In the genomic region with DNA sequence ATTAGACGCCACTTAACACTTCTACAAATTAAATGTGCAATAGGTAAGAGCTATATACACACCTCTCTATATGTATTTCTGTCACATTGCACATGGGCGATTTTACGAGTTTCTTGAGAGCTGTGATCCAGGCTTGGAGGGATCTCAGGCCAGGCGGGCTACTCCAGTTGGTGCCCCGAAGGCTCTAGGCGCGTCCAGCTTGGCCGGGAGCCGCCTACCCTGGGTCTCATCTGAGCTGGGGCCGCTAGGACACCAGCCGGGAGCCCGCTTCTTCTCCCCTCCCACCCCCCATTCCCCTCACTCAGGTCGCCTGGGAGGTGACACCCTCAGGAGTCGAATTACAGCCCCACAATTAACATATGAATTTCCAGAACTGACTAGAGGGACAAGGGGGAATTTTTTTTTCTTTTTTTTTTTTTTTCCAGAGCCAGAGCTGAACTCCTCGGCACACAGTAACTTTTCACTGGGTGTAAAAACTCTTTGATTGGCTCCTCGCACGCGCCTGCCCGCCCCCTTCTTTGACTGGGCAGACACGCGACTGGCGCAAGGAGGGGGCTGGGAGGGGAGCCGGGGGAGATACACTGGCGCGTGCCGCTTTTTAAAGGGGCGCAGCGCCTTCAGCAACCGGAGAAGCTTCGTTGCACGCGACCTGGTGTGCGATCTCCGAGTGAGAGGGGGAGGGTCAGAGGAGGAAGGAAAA, we compare ENCODE assay signal across 8 mouse cellular contexts. TPM values are rescaled to one million over a fixed set of nuclear protein-coding genes. Genes with fewer than 3 reads are reported as not detected.
DNase-seq lines count a peak whose midpoint lies in the region; TF ChIP-seq lines count a peak whose summit lies in the region.

A gene (plus strand): TSS at position 627 of the 700 bp plus-strand sequence.

- peak; percentile 34 for DNase-seq in right cerebral cortex, postnatal 4 days
- DNase-seq in right cerebral cortex, adult 2 months (ENCODE audit: low spot score in 2 of 2) = no peak
- DNase-seq in forelimb bud, embryonic 11.5 days (ENCODE audit: low read depth, low spot score) = peak; percentile 59
- DNase-seq in kidney, adult 2 months = peak; percentile 62
- DNase-seq in lung, adult 2 months = no peak
- peak; percentile 52 for DNase-seq in ovary, postnatal 36 days (ENCODE audit: low spot score)
- no peak for DNase-seq in thymus, postnatal 14 days
- DNase-seq in gastrocnemius, adult 8-10 months (ENCODE audit: low spot score in 2 of 2) = no peak

- 0 out of 2 replicates have a peak, but pooled peaks cover 4% of the 10 kb centered on the region for H3K4me1 ChIP-seq in kidney, adult 2 months (ENCODE audit: control insufficient read depth, insufficient read depth, low read length)
- peaks cover 3% of the 10 kb centered on the region; the same call in 1 of the 2 replicates for H3K4me1 ChIP-seq in lung, adult 2 months (ENCODE audit: control insufficient read depth, insufficient read depth, low read length)

- H3K36me3 ChIP-seq in kidney, adult 2 months (ENCODE audit: control insufficient read depth, insufficient read depth, low read length) = no peaks in the 10 kb centered on the region

- H3K4me3 ChIP-seq in kidney, adult 2 months (ENCODE audit: insufficient read depth, low read depth, low read length) = peak within 1 kb of the TSS; percentile 42
- peak within 1 kb of the TSS; percentile 36 for H3K4me3 ChIP-seq in lung, adult 2 months (replicated peaks; ENCODE audit: extremely low read depth, low read depth, low read length)

- no peak for TF ChIP-seq CTCF in kidney, adult 2 months (conservative IDR thresholded peaks at IDR 0.05; ENCODE audit: insufficient read depth, insufficient read length, low read depth, low read length)
- no peak for TF ChIP-seq CTCF in lung, adult 2 months (IDR thresholded peaks at IDR 0.05; ENCODE audit: insufficient read depth, low read length)

- H3K27ac ChIP-seq in kidney, adult 2 months (ENCODE audit: insufficient read depth, low read depth, low read length) = no peak within 1 kb of the TSS

- no peak for TF ChIP-seq POLR2A in kidney, adult 2 months (IDR thresholded peaks at IDR 0.05; ENCODE audit: low read depth, low read length)
- TF ChIP-seq POLR2A in lung, adult 2 months (IDR thresholded peaks at IDR 0.05; ENCODE audit: borderline replicate concordance, extremely low read depth, low read depth, low read length) = no peak

- peaks cover 8% of the 10 kb centered on the region for H3K27me3 ChIP-seq in kidney, adult 2 months (replicated peaks; ENCODE audit: control insufficient read depth, insufficient read depth, low read length)

- 2% methylated on average over 34 of the region's 34 CpGs for WGBS in kidney, adult 2 months
- WGBS in lung, adult 2 months = under 1% methylated on average over 34 of the region's 34 CpGs

RNA-seq across cellular contexts. Expression of the gene that starts here (rescaled TPM):
- not detected in 2 replicates for polyA plus RNA-seq in kidney, adult 2 months (2012; rRNA removed)
- 0.42 TPM in 1 of 2 replicates, not detected in the other for polyA plus RNA-seq in lung, adult 2 months (2012; rRNA removed)
- total RNA-seq in gastrocnemius, adult 8-10 months (2022) = not detected

Comparison
In these comparisons a context has a peak if more than half of its experiments do, and no peak if none do; other contexts are left out.
1. DNase-seq: peak in right cerebral cortex, postnatal 4 days (single experiment), forelimb bud, embryonic 11.5 days (single experiment) and ovary, postnatal 36 days (single experiment); none in right cerebral cortex, adult 2 months (0 of 2), lung, adult 2 months (single experiment), thymus, postnatal 14 days (single experiment) and gastrocnemius, adult 8-10 months (0 of 2).
2. Peak in DNase-seq and H3K4me3 ChIP-seq in kidney, adult 2 months; RNA of the gene not detected or under 1 TPM.